Mouse (Mus musculus) adrenal gland (tissue): ENCODE data around the gene Vps33b.
"Not testable (repeated sequence)": the region's sequence is repeated elsewhere in the genome, so short reads cannot be mapped to it uniquely, and the experiment has no call there.

Experiments used
- intact Hi-C: fragments of 180-260 bp; cut with DNase I; formaldehyde crosslinking; loops from one replicate; pipeline ENCODE4 v1.15.1; 2025

Gene Vps33b

DNA sequence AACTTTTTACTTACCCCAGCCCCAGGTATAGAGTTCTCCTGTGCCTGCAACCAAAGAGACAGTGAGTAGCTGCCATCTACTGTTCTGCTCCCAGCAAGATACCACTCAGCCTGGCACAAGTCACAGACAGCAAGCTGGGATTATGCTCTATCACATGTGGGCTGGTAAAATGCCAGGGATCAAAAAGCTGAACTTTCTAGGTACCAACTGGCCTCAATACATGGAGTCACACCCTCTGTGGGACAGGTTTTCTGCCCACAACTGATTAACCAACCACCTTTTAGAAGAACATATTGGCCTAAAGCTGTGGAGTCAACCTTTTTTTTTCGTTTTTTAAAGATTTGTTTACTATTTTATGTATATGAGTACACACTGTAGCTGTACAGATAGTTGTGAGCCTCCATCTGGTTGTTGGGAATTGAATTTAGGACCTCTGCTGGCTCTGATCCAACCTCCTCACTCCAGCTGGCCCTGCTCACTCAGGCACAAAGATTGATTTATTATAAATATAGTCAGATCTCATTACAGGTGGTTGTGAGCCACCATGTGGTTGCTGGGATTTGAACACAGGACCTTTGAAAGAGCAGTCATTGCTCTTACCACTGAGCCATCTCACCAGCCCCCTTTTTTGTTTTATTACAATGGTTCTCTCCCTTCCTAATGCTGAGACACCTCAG lies 48.1 kb downstream of the Vps33b start:
- intact Hi-C loops: no loop called here

DNA sequence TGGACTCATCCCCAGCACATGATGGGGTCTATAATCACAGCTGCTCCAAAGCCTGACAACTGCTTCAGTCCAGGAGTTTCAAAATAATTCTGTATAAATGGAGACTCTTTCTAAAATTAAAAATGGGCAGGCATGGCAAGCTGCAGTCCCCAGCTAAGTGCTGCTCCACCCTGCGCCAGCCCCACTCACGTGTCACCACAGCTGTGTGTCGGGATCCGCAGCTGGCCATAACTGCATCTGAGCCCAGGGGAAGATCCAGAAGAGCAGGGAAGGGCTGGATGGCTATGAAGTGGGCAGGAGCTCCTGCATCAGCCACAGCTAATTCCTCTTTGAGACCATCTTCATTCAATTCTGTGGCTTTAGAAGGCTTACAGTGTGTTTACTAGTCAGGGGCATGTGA lies 49.2 kb downstream of the Vps33b start:
- intact Hi-C loops: no loop called here

- intact Hi-C loops: no loop called here
Measured at GRCm38 (mm10) chr7:80319846-80320496, 50.5 kb downstream of the Vps33b start.

DNA sequence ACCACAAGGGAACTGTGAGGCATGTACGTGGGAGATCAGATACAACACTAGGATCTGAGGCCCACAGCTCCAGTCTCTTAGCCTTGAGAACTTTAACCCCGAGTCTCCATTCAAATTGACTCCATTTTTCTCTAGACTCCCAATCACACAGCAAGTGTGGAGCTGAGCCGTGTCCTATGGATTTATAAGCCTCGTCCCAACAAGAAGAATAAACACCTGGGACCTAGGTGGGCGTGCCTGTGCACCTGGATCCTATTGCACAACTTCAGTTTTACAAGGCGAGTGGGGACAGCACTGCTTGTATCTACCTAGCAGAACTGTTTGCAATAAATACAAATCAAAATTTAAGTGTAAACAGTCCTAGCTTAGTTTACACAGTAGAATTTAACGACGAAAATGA lies 53.9 kb downstream of the Vps33b start:
- intact Hi-C loops: no loop called here

GRCm38 (mm10) chr7:80324043-80324815 lies 54.8 kb downstream of the Vps33b start, which contains the start of gene Rccd1:
TSS of gene Rccd1 (minus strand) at chr7:80324454.
- intact Hi-C loops: no loop called here

GRCm38 (mm10) chr7:80324816-80325119 lies 55.3 kb downstream of the Vps33b start:
- intact Hi-C loops: not testable (repeated sequence)

- intact Hi-C loops: no loop called here
Measured at GRCm38 (mm10) chr7:80325292-80325868, 55.9 kb downstream of the Vps33b start.

DNA sequence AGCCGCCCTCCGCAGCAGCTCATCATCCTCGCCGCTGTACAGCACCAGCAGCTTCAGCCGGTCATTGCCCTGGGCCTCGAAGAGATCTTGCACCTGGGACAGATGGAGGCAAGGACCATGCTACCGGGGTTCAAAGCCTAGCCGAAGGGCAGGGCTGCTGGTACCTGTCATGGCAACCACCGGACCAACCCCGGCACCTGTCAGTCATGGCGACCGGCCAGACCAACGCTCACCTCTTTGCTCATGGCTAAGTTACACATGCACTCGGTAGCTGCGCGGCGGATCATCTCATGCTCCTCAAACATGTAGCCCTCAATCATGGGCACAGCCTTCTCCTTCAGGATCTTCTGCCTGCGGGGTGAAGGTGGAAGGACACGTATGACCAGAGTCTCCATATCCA lies 56.6 kb downstream of the Vps33b start:
- intact Hi-C loops: no loop called here

- intact Hi-C loops: no loop called here
Measured at GRCm38 (mm10) chr7:80330278-80330677, 60.8 kb downstream of the Vps33b start.

DNA sequence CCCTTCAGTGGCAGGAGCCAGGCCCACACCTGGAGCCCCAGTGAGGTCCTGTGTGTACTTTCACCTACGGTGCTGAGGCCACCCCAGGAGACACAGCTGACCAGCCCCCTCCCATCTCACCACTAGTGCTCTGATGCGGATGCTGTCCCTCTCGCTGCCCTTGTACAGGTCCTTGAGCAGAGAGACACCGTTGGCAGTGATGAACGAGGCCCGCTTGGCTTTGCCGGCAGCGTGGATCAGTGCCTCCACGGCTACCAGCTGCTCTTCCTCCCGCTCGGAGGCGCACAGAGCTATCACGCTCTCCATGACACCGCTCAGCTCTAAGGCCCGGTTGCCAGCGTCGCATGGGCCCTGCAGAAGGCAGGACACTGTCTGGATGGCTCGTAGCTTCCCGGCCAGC lies 62.0 kb downstream of the Vps33b start:
- intact Hi-C loops: no loop called here

DNA sequence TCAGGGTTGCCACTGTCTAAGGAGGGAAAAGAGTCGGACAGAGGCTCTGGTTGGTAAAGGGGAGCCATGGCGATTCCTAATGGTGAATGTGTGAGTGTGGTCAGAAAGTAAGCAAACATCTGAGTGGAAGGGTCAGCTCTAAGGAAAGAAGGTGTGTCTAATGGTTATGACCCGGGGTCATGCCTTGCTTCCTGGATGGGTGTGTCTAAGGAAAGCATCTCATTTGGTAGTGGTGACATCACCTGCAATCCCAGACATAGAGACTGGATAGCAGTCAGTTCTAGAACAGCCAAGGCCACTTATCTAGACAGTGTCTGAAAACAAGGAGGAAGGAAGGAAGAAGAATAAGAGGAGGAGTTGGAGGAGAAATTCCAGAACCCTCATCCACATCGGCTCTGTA lies 65.4 kb downstream of the Vps33b start:
- intact Hi-C loops: no loop called here

DNA sequence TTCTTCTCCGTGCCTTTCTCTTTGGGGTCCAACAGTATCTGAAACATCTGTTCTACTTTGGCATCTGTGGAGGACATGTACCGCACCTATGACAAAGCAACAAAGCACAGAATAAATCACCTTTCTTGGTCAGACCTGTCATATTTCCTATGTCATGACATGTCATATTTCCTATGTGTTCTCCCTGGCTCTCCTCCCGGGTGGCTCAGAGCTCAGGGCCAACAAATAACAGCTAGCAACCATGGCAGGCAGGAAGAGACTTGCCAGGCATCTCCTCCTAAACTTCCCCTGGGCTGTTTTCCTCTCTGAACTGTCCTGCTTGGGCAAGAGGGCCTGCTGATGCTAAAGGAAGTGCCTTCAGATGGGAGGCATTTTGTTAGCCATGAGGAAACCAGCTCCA lies 67.5 kb downstream of the Vps33b start:
- intact Hi-C loops: no loop called here

DNA sequence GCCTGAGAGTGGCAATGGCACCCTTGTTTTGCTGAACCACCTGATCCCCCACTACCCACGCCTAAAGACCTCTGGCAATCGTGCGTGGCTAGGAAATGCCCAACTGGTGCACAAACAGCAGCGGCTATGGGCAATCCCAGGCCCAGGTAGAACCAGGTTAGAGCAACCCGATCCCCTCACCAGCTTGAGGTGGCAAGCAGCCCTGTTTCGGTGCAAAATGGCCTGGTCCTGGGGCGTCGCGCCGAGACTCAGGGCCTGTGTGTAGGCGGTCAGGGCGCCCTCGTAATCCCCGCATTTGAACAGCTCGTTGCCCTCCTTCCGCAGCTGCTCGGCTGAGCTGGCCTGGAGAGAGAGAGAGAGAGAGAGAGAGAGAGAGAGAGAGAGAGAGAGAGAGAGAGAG lies 69.9 kb downstream of the Vps33b start:
- intact Hi-C loops: no loop called here

DNA sequence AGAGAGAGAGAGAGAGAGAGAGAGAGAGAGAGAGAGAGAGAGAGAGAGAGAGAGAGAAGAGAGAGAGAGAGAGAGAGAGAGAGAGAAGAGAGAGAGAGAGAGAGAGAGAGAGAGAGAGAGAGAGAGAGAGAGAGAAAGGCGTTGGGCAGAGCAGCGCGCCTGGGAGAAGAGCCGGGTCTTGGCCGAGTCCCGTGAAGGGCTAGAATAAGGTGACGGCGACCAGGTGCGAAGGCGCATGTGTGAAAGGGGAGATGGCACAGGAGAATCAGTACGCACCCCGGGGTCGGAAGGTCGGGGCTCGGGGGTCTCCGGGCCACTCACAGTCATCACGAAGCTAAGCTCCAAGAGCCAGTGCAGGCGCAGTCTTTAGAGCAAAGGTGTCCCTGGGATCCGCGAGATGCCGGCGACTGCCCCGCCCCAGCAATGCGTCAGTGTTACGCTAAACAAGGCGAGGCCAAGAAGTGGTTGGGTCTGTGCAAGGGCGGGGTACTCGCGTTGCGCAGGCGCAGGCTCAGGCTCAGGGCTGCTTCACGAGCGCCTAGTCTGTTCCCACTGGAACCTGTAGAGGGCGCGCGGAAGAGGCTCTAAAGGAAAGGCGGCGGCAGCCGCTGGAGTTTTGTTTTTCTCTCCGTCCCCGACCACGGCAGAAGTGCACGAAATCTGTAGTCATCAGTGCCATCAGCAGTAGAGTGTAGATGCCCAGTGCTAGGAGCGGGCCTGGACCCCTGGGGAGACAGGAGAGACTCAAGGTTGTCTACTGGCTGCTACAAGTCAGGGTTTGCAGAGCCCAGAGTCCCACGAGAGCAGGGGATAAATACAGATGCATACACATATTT lies 70.6 kb downstream of the Vps33b start:
- intact Hi-C loops: no loop called here

DNA sequence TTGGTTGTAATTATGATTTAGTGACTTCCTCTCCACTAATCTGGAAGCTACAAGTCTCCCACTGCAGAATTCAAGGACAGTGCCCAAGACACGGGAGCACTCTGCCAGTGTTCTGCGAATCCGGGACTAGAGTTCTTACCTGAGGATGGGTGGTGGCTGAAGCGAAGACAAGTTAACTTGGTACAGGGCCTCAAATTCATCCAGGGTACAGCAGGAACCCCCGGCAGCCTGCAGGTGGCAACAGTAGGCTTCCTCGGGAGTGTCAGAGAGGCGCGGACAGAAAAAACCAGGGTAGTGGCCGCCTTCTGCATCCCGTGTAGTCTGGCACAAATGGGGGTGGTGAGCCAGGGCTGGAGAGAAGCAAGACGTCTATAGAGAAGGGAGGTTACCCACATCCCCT lies 71.3 kb downstream of the Vps33b start, which contains the start of gene Unc45a:
TSS of gene Unc45a (minus strand) at position 213 of the 400 bp plus-strand sequence.
- intact Hi-C loops: no loop called here
